Mouse (Mus musculus) G1E (cell line): ENCODE data around the gene Gm38392.

Source experiments
- CTCF ChIP-seq: IDR thresholded peaks from 2 replicates; pipeline ENCODE4 v1.5.1; 2012; ENCODE audit warnings: low read depth, low read length, inconsistent platforms, mixed read lengths
- GATA1 ChIP-seq: IDR thresholded peaks from 2 replicates; pipeline ENCODE4 v1.6.1; 2012; ENCODE audit warnings: borderline replicate concordance, low read length, inconsistent platforms, mixed read lengths
- TAL1 ChIP-seq: conservative IDR thresholded peaks from 2 replicates; pipeline ENCODE4 v1.6.1; 2012; ENCODE audit warnings: low read depth, low read length, inconsistent platforms, mixed read lengths

- TF ChIP-seq GATA1 (no peak), CTCF (no peak), TAL1 (no peak)
Observed at GRCm38 (mm10) chr3:88239446-88239845, 47.6 kb downstream of the Gm38392 start.
